Mouse (Mus musculus) gonadal fat pad, adult 2 months (tissue): ENCODE measurements around the gene Nfib. TPM values are rescaled to one million over a fixed set of nuclear protein-coding genes. Genes with fewer than 3 reads are reported as not detected.

ENCODE experiments used
- DNase-seq: peaks from one replicate; pipeline ENCODE4 v3.0.0-alpha.2; 2012; ENCODE audit warnings: low read depth
- polyA plus RNA-seq: library from polyadenylated mRNA; depleted of rRNA; stranded (reverse); fragments of >200 nt; gene quantifications from 2 replicates; pipeline ENCODE4 v1.2.3, GENCODE M21; 2012; rRNA removed

Nfib gene
- polyA plus RNA-seq, result 26.3 and 43.5 TPM in 2 replicates

GRCm38 (mm10) chr4:82704841-82705794 lies at the start of gene Nfib:
TSS of gene Nfib (minus strand) at chr4:82705750.
- no peak for DNase-seq

DNA sequence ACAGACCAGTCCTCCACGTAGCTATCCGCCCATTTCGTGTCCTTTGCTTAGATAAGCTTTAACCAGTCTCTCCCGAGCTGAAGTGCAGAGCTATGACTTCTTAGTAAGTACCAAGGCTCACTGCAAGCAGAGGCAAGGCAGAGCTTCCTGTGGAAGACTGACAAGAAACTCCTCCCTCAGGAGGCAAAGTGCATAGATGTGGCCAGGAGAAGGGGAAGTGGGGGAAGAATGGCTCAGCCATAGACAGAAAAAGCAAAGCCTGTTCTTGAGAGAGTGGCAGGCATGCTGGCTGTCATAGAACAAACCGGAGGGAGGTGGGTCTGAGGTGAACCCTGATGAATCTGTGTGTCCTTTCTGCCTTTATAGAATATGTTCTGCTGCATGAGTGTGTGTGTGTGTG lies 30.2 kb upstream of the Nfib start:
- no peak for DNase-seq

DNA sequence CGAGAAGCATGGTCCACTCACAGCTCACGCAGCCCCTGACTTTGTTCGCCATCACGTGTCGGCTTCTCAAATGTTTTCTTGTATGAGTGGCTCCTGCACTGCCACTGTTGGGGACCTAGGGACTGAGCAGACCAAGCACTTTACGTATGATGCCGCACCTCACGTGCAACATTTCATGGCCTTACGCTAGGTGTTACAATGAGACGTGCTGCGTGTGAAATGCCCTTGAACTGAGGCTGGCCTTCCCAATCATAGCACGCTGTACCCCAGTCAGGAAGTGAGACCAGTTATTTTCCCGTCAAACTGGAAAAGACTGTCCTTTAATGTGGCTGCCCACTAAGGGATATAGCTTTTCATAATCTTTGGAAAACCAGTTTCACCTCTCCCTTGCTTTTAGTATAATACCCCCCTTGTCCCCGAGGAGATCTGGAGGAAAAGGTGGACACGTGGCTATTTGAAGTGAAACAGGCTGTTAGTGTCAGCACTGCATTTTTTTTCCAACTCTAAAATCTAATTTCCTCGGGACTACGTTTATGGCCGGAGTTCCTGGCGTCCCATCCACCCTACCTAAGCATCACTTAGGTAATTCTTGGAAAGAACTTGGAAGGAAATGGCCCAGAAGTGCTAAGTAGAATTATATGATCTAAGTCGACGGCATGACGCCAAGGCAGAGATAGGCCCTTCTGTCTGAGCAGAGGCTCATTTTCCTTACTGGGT lies 29.4 kb upstream of the Nfib start:
- DNase-seq, result no peak

DNA sequence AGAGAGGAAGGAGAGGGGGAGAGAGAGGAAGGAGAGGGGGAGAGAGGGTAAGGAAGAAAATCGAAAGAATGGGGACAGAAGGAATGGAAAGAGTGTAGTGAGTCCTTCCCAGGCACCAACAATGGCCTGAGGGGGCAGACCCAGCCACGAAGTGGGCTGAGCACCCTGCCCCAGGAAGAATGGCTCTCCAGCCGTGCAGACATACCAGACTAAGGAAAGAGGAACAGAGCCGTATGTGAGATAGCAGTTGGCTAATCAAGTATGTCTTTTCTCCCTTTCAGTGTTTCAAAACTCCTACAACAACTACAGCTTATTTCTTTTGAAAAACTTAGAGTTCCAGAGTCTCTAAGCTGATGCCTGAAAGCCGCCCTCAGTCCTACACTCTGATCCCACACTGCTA lies 28.8 kb upstream of the Nfib start:
- no peak for DNase-seq

GRCm38 (mm10) chr4:82733636-82734035 lies 28.1 kb upstream of the Nfib start:
- DNase-seq, result no peak

- no peak for DNase-seq
Measured at GRCm38 (mm10) chr4:82730248-82730887, 24.8 kb upstream of the Nfib start.

- no peak for DNase-seq
Measured at GRCm38 (mm10) chr4:82724058-82724457, 18.5 kb upstream of the Nfib start.

- DNase-seq, result no peak
Measured at GRCm38 (mm10) chr4:82723048-82723447, 17.5 kb upstream of the Nfib start.

- DNase-seq, result no peak
Measured at GRCm38 (mm10) chr4:82715833-82716232, 10.3 kb upstream of the Nfib start.

GRCm38 (mm10) chr4:82711611-82712295 lies 6.2 kb upstream of the Nfib start:
- no peak for DNase-seq

GRCm38 (mm10) chr4:82709666-82710065 lies 4.1 kb upstream of the Nfib start:
- DNase-seq, result no peak

DNA sequence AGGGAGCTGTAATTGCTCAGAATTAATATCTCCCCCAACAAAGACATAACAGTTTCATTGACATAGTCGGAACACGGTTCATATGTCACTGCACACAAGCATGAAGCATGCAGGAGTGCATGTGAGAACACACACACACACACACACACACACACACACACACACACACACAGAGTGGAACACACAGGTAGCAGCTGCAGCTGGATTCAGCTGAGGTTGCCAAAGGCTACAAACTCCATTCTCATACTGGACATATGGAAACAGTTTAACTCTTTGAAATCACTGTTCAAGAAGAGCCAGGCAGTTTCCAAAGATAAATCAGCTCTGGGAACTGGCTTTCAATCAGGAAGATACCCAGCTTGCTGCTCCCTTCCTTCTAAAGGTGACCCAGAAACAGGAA lies 462 bp upstream of the Nfib start:
- no peak for DNase-seq

- DNase-seq, result no peak
Measured at GRCm38 (mm10) chr4:82704079-82704830, 1.3 kb downstream of the Nfib start.

- DNase-seq, result no peak
Measured at GRCm38 (mm10) chr4:82702808-82703207, 2.7 kb downstream of the Nfib start.

GRCm38 (mm10) chr4:82699504-82699903 lies 6.0 kb downstream of the Nfib start:
- DNase-seq, result no peak

DNA sequence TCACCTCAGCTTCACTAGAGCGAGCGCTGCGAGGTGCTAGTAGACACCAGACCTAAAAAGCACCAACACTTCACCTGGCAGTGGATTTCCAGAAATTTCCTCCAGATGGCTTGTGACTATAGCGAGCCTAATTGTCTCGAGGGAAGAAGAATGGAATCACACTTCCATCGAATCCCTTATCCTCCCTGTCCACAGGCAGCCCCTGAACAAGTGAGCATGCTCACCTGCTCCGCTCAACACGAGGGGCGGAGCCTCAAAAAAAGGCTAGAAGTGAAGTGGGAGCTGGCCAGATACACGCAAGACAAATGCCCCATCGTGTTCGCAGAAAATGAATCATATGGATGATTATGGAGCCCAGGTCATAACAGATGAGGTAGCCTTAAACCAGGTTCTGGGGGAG lies 6.9 kb downstream of the Nfib start:
- DNase-seq, result no peak

DNA sequence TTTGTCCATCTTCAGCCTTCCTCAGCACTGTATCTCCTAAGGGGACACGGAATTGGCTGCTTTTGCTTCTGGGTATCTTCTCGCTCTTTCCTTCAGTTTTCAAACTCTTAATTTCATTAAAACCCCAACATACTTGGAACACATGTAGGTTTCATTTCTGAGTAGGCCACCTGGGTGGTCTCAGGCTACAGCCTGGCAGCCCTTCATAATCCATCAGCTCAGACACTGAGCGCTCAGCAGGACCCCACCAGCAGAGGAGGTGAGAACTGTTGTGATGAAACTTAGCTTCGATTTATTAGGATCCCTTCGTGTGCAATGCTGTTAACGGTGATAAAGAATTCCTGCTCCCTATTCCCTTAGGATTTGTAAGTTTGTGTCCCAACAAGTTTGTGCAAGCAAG lies 8.4 kb downstream of the Nfib start:
- no peak for DNase-seq

GRCm38 (mm10) chr4:82695760-82696501 lies 9.6 kb downstream of the Nfib start:
- DNase-seq, result no peak

DNA sequence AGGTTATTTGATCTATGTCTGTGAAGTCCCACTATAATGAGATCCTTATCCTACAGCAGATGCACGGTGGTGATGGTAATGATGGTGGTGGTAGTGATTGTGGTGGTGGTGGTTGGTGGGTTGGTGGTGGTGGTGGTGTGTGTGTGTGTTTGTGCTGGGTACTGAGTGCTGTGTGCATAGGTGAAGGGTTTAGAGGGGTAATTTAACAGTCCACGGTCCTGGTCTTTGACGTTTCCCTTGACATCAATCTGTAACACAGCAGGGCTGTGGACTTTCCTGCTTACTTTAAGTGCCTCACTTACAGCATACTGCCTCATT lies 13.6 kb downstream of the Nfib start:
- DNase-seq, result no peak
